Mouse (Mus musculus) forebrain, embryonic 16.5 days (tissue): Measurements from ENCODE around the gene Atp6v0c. TPM values are rescaled to one million over a fixed set of nuclear protein-coding genes. Genes with fewer than 3 reads are reported as not detected.

Source experiments
- ATAC-seq: fragments of 200-750 bp; cut with Nextera tagmentation; 2 replicates; pipeline ENCODE4 v1.8.0; 2017; ENCODE audit warnings: mild to moderate bottlenecking, moderate library complexity
- H3K27ac ChIP-seq: fragments of 300-500 bp; sonication (generic); 2 replicates; pipeline ENCODE4 v1.5.1; 2014; ENCODE audit warnings: low read length, control low read depth
- H3K27me3 ChIP-seq: fragments of 300-500 bp; sonication (generic); replicated peaks from 2 replicates; pipeline ENCODE4 v1.6.1; 2014; ENCODE audit warnings: low read length; ENCODE audit not compliant: control insufficient read depth, insufficient read depth
- H3K36me3 ChIP-seq: fragments of 300-500 bp; sonication (generic); 2 replicates; pipeline ENCODE4 v1.6.1; 2014; ENCODE audit not compliant: control insufficient read depth, insufficient read depth
- H3K4me1 ChIP-seq: fragments of 300-500 bp; sonication (generic); replicated peaks from 2 replicates; pipeline ENCODE4 v1.6.1; 2014; ENCODE audit warnings: low read length; ENCODE audit not compliant: control insufficient read depth, insufficient read depth
- H3K4me2 ChIP-seq: fragments of 300-500 bp; sonication (generic); 2 replicates; pipeline ENCODE4 v1.6.1; 2014; ENCODE audit warnings: mild to moderate bottlenecking, low read length, control low read depth
- H3K4me3 ChIP-seq: fragments of 300-500 bp; sonication (generic); replicated peaks from 2 replicates; pipeline ENCODE4 v1.5.1; 2014; ENCODE audit warnings: mild to moderate bottlenecking, low read length, control low read depth
- H3K9ac ChIP-seq: fragments of 300-500 bp; sonication (generic); replicated peaks from 2 replicates; pipeline ENCODE4 v1.6.1; 2014; ENCODE audit warnings: low read depth, low read length, control low read depth
- H3K9me3 ChIP-seq: fragments of 300-500 bp; sonication (generic); 2 replicates; pipeline ENCODE4 v1.6.1; 2016; ENCODE audit warnings: low read length; ENCODE audit not compliant: control insufficient read depth
- WGBS: fragments of 180-500 bp; shearing (Covaris S2); extraction: QIAGEN DNeasy Blood & Tissue Kit; methylation state at CpG from one replicate; pipeline ENCODE4 v1.1.7; 2014; 5-methylcytosine and 5-hydroxymethylcytosine counted together
- polyA plus RNA-seq: library from polyadenylated mRNA; unstranded; fragments of >200 nt; fragmentation: Nextera tagmentation; extraction: Ambion mirVana; gene quantifications from 2 replicates; pipeline ENCODE4 v1.2.1, GENCODE M21; 2015

Gene Atp6v0c
- polyA plus RNA-seq, result 881 and 1,064 TPM in 2 replicates

DNA sequence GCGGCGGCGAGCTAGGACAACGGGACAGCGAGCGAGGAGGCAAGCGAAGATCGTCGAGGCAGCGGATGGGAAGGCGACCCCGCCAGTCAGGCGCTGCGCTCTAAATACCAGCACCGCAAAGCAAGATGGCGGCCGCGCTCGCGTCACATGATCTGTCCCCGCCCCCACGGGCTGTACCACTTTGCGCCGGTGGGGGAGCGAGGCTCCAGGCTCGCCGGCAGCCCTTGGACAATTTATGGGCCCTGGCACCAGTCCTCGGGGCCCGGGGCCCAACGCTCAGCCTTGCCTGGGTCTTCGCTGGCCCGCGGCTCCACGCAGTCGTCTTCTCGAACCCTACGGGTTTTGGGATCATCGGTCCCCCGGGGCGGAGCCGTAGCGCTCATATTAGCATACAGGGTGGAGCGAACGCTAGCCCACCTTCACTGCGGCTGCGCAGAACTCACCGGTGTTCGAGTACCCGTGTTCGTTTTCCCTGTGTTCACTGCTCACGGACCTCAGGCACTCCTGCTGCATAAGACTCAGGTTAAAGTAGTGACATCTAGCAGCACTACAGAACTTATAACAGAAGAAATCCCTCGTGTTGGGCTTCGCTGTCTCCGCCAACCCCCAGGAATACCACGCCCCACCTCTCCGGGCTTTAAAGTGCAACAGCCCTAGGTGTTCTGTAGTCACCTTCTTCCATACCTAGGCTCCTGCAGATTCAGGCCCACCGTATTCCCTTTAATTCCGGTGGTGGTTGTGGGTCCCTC is at the start of gene Atp6v0c:
TSS of gene Atp6v0c (minus strand) at position 386 of the 749 bp plus-strand sequence.
- Histone ChIP-seq H3K36me3 (peaks cover 5% of the 10 kb centered on the region; the same call in 1 of the 2 replicates), H3K27me3 (no peaks in the 10 kb centered on the region), H3K9ac (peak within 1 kb of the TSS; percentile 93), H3K9me3 (no peaks in the 10 kb centered on the region), H3K4me2 (peak within 1 kb of the TSS; percentile 84), H3K27ac (peak within 1 kb of the TSS; percentile 99), H3K4me1 (peaks cover 25% of the 10 kb centered on the region), H3K4me3 (peak within 1 kb of the TSS; percentile 52)
- ATAC-seq, result peak; percentile 91
- WGBS, result under 1% methylated on average over 58 of the region's 58 CpGs

DNA sequence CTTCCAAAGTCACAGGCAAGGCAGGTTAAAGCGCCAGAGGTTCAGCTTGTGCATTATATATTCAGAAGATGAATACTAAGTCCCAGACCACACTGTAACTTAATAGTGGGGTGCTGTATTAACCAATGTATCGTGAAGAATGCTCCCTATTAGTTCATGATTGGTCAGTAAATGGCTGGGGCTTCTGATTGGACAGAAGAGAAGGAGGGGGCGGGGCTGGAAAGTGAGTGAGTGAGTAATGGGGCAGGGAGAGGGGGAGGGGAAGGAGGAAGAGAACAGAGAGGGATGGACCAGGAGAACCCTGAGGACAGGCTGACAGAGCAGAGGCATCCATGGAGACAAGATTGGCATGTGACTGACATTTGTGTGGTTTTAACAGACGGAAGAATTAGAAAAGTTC is 47.3 kb upstream of the Atp6v0c start:
- Histone ChIP-seq H3K4me3 (no peak overlapping the region), H3K27me3 (no peaks in the 10 kb centered on the region), H3K4me2 (no peak overlapping the region), H3K27ac (no peak overlapping the region), H3K4me1 (peaks cover 19% of the 10 kb centered on the region), H3K36me3 (0 out of 2 replicates have a peak, but pooled peaks cover 5% of the 10 kb centered on the region), H3K9ac (no peak overlapping the region), H3K9me3 (no peaks in the 10 kb centered on the region)
- no peak for ATAC-seq
- 70% methylated on average over 4 of the region's 4 CpGs for WGBS

- no peaks in the 10 kb centered on the region for H3K9me3 ChIP-seq
- no peak overlapping the region for H3K4me2 ChIP-seq
- H3K27ac ChIP-seq, result no peak overlapping the region
- H3K9ac ChIP-seq, result no peak overlapping the region
- 0 out of 2 replicates have a peak, but pooled peaks cover 5% of the 10 kb centered on the region for H3K36me3 ChIP-seq
- WGBS, result 81% methylated on average over 6 of the region's 6 CpGs
- H3K4me3 ChIP-seq, result no peak overlapping the region
- no peak for ATAC-seq
- peaks cover 33% of the 10 kb centered on the region for H3K4me1 ChIP-seq
- no peaks in the 10 kb centered on the region for H3K27me3 ChIP-seq
Observed at GRCm38 (mm10) chr17:24213186-24213585, 43.7 kb upstream of the Atp6v0c start.

GRCm38 (mm10) chr17:24212441-24213018 is 43.0 kb upstream of the Atp6v0c start:
- no peak for ATAC-seq
- no peaks in the 10 kb centered on the region for H3K9me3 ChIP-seq
- H3K4me2 ChIP-seq, result peak overlapping the region; percentile 98
- no peak overlapping the region for H3K27ac ChIP-seq
- H3K4me1 ChIP-seq, result peaks cover 39% of the 10 kb centered on the region
- H3K9ac ChIP-seq, result no peak overlapping the region
- 24% methylated on average over 5 of the region's 5 CpGs for WGBS
- 0 out of 2 replicates have a peak, but pooled peaks cover 5% of the 10 kb centered on the region for H3K36me3 ChIP-seq
- peak overlapping the region; percentile 69 for H3K4me3 ChIP-seq
- H3K27me3 ChIP-seq, result peaks cover 6% of the 10 kb centered on the region; the same call in 1 of the 2 replicates

- WGBS, result under 1% methylated on average over 37 of the region's 37 CpGs
- Histone ChIP-seq H3K27me3 (peaks cover 8% of the 10 kb centered on the region; the same call in 1 of the 2 replicates), H3K4me3 (peak overlapping the region; percentile 69), H3K36me3 (0 out of 2 replicates have a peak, but pooled peaks cover 5% of the 10 kb centered on the region), H3K27ac (peak overlapping the region; percentile 78), H3K9me3 (no peaks in the 10 kb centered on the region), H3K4me2 (peak overlapping the region; percentile 98), H3K4me1 (peaks cover 46% of the 10 kb centered on the region), H3K9ac (peak overlapping the region; percentile 88)
- ATAC-seq, result peak; percentile 65
Observed at GRCm38 (mm10) chr17:24211631-24212440, 42.3 kb upstream of the Atp6v0c start.

DNA sequence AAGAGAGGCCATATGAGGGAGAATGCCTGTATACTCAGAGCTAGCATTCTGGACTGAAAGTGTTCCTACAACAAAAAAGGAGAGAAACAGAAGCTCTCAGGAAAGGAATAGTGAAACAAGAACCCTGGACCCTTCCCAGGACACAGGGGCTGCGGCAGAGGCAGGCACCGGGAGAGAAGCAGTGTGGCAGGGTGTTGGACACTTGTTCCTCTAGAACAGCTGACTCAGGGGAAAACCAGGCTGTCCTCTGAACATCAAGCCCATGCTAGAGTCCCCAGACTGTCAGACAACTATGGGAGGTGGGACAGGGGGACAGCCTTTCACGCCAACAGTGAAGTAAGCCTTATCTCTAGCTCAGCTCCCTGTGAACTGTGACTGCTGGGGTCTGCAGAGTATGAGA is 41.1 kb upstream of the Atp6v0c start:
- WGBS, result 85% methylated on average over 3 of the region's 3 CpGs
- Histone ChIP-seq H3K27me3 (peaks cover 8% of the 10 kb centered on the region; the same call in 1 of the 2 replicates), H3K27ac (no peak overlapping the region), H3K36me3 (0 out of 2 replicates have a peak, but pooled peaks cover 2% of the 10 kb centered on the region), H3K9me3 (no peaks in the 10 kb centered on the region), H3K9ac (no peak overlapping the region), H3K4me1 (peaks cover 59% of the 10 kb centered on the region), H3K4me2 (no peak overlapping the region), H3K4me3 (no peak overlapping the region)
- ATAC-seq, result no peak

GRCm38 (mm10) chr17:24209916-24210240 is 40.4 kb upstream of the Atp6v0c start:
- Histone ChIP-seq H3K4me1 (peaks cover 60% of the 10 kb centered on the region), H3K4me2 (peak overlapping the region; percentile 96), H3K9ac (no peak overlapping the region), H3K9me3 (no peaks in the 10 kb centered on the region), H3K4me3 (no peak overlapping the region), H3K36me3 (no peaks in the 10 kb centered on the region), H3K27ac (peak overlapping the region; percentile 59; the same call in 1 of the 2 replicates), H3K27me3 (peaks cover 8% of the 10 kb centered on the region; the same call in 1 of the 2 replicates)
- ATAC-seq, result no peak
- WGBS, result 69% methylated on average over 3 of the region's 3 CpGs

- H3K9me3 ChIP-seq, result no peaks in the 10 kb centered on the region
- peaks cover 66% of the 10 kb centered on the region for H3K4me1 ChIP-seq
- peak within 1 kb of the TSS; percentile 96 for H3K4me2 ChIP-seq
- WGBS, result under 1% methylated on average over 38 of the region's 43 CpGs
- peak within 1 kb of the TSS; percentile 59 for H3K27ac ChIP-seq
- peaks cover 8% of the 10 kb centered on the region; the same call in 1 of the 2 replicates for H3K27me3 ChIP-seq
- H3K36me3 ChIP-seq, result no peaks in the 10 kb centered on the region
- peak within 1 kb of the TSS; percentile 54 for H3K4me3 ChIP-seq
- ATAC-seq, result peak; percentile 24
- peak within 1 kb of the TSS; percentile 78 for H3K9ac ChIP-seq
Observed at GRCm38 (mm10) chr17:24209043-24209915, 39.8 kb upstream of the Atp6v0c start, which contains the start of gene Ntn3. Gene Ntn3 (minus strand): TSS chr17:24209531.
